Mouse (Mus musculus) liver, embryonic 13.5 days (tissue): ENCODE results near the gene Hlcs. TPM values are rescaled to one million over a fixed set of nuclear protein-coding genes. Genes with fewer than 3 reads are reported as not detected.

Source experiments
- ATAC-seq: fragments of 200-750 bp; cut with Nextera tagmentation; 2 replicates; pipeline ENCODE4 v1.8.0; 2017; ENCODE audit warnings: low read depth, mild to moderate bottlenecking, moderate number of reproducible peaks, moderate library complexity
- DNase-seq: peaks from one replicate; pipeline ENCODE4 v3.0.0; 2022
- H3K27ac ChIP-seq: fragments of 300-500 bp; sonication (generic); 2 replicates; pipeline ENCODE4 v1.5.1; 2015; ENCODE audit warnings: moderate library complexity, mild to moderate bottlenecking, inconsistent platforms
- H3K27me3 ChIP-seq: fragments of 300-500 bp; sonication (generic); 2 replicates; pipeline ENCODE4 v1.6.1; 2015; ENCODE audit warnings: mild to moderate bottlenecking, inconsistent platforms
- H3K36me3 ChIP-seq: fragments of 300-500 bp; sonication (generic); 2 replicates; pipeline ENCODE4 v1.6.1; 2015; ENCODE audit warnings: mild to moderate bottlenecking, inconsistent platforms
- H3K4me1 ChIP-seq: fragments of 300-500 bp; sonication (generic); replicated peaks from 2 replicates; pipeline ENCODE4 v1.6.1; 2015; ENCODE audit warnings: inconsistent platforms
- H3K4me2 ChIP-seq: fragments of 300-500 bp; sonication (generic); 2 replicates; pipeline ENCODE4 v1.6.1; 2015; ENCODE audit warnings: inconsistent platforms, mild to moderate bottlenecking, moderate library complexity
- H3K4me3 ChIP-seq: fragments of 300-500 bp; sonication (generic); replicated peaks from 2 replicates; pipeline ENCODE4 v1.5.1; 2015; ENCODE audit warnings: mild to moderate bottlenecking, inconsistent platforms
- H3K9ac ChIP-seq: fragments of 300-500 bp; sonication (generic); 2 replicates; pipeline ENCODE4 v1.6.1; 2015; ENCODE audit warnings: mild to moderate bottlenecking, inconsistent platforms
- H3K9me3 ChIP-seq: fragments of 300-500 bp; sonication (generic); replicated peaks from 2 replicates; pipeline ENCODE4 v1.6.1; 2016; ENCODE audit warnings: inconsistent platforms
- WGBS: fragments of 180-500 bp; shearing (Covaris S2); methylation state at CpG from one replicate; pipeline ENCODE4 v1.1.7; 2015; ENCODE audit not compliant: insufficient replicate concordance; 5-methylcytosine and 5-hydroxymethylcytosine counted together
- polyA plus RNA-seq: library from polyadenylated mRNA; unstranded; fragments of >200 nt; fragmentation: Nextera tagmentation; extraction: Ambion mirVana; gene quantifications from 2 replicates; pipeline ENCODE4 v1.2.1, GENCODE M21; 2015

Hlcs gene
- polyA plus RNA-seq = 2.5 and 2.9 TPM in 2 replicates

DNA sequence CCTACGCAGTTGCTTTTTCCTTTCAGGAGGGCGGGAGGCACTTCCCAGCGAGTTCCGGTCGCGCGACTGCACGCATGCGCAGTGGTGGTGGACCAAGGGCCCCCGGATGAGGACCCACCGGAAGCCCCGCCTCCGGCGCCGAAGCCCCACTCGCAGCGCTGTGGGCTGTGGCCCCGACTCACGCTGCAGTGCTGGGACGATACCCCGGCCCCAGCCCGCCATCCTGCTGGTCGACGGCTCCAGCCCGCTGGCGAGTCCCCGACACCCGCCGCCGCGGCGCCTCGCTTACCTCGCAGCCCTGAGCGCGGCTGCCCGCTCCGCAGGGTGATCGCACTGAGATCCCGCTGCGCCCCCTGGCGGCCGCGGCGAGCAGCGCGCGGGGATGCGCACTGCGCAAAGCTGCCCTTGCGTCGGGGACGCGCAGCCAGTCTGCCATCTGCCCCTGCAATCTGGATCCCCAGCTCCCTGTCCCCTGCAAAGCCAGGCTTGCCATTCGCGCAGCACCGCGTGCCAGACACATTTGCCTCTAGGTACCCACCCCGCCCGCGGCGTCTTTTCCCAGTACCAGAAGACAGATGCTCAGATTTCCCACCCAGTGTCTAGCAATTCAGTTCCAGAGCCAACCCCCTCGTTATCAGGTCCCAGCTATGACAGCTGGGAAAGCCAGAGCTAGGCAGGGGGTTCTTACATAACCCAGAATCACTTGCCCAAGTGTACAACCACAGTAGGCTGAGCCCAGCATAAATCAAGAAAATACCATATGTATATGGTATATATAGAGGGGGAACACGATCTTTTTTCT lies at the start of gene Hlcs:
Gene Hlcs, minus strand, starts transcription at position 343 of the 802 bp plus-strand sequence.
- under 1% methylated on average over 64 of the region's 64 CpGs for WGBS
- Histone ChIP-seq H3K4me2 (peak within 1 kb of the TSS; percentile 89), H3K36me3 (no peaks in the 10 kb centered on the region), H3K27me3 (no peaks in the 10 kb centered on the region), H3K9me3 (no peaks in the 10 kb centered on the region), H3K4me1 (peaks cover 19% of the 10 kb centered on the region), H3K9ac (peak within 1 kb of the TSS; percentile 85), H3K4me3 (peak within 1 kb of the TSS; percentile 77), H3K27ac (peak within 1 kb of the TSS; percentile 90)
- ATAC-seq (peak; percentile 91), DNase-seq (peak; percentile 94)

DNA sequence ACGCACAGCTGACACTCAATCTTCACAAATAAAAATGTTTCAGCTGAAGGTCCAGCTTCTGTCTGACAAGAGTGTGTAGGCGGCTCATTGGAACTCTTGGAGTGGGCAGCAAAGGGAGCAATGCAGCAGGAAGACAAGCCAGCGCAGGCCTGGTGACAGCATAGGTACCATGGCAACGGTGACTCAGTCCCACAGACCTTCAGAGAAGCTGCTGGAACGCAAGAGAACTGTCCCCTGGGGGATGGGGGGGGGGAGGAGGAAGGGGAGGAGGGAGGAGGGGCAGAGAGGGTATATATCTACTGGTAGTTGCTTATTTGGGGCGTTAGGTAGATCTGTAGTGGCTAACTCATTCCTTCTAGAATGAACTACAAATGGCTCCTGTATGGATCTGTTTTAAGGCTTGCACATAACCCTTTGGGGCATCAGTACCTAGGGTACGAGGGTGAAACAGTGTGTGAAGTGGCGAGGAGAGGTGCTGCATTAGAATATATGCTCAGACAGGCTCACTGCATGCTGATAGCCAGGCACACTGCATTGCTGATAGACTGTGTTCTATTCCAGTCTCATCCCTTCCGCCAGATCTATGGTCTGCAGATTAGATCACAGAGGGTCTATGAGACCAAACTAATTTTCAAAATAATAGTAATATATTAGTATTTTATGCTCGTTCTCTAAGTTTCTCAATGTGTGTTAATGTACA lies 49.0 kb upstream of the Hlcs start:
- Histone ChIP-seq H3K4me1 (peaks cover 17% of the 10 kb centered on the region), H3K9me3 (no peaks in the 10 kb centered on the region), H3K9ac (no peak overlapping the region), H3K4me2 (no peak overlapping the region), H3K27ac (no peak overlapping the region), H3K36me3 (no peaks in the 10 kb centered on the region; the same call in 1 of the 2 replicates), H3K27me3 (no peaks in the 10 kb centered on the region), H3K4me3 (no peak overlapping the region)
- ATAC-seq = no peak
- 35% methylated on average over 10 of the region's 10 CpGs for WGBS
- no peak for DNase-seq

GRCm38 (mm10) chr16:94360578-94361350 lies 47.4 kb upstream of the Hlcs start:
- peaks cover 17% of the 10 kb centered on the region for H3K4me1 ChIP-seq
- no peaks in the 10 kb centered on the region for H3K9me3 ChIP-seq
- H3K36me3 ChIP-seq = no peaks in the 10 kb centered on the region; the same call in 1 of the 2 replicates
- DNase-seq (no peak), ATAC-seq (no peak)
- H3K27me3 ChIP-seq = no peaks in the 10 kb centered on the region
- no peak overlapping the region for H3K4me3 ChIP-seq
- H3K4me2 ChIP-seq = no peak overlapping the region
- H3K9ac ChIP-seq = no peak overlapping the region
- WGBS = 68% methylated on average over 13 of the region's 13 CpGs
- no peak overlapping the region for H3K27ac ChIP-seq

- no peak overlapping the region for H3K4me2 ChIP-seq
- DNase-seq (no peak), ATAC-seq (peak; percentile 84)
These were observed 44.7 kb upstream of the Hlcs start for GRCm38 (mm10) chr16:94358091-94358490.

GRCm38 (mm10) chr16:94356776-94357494 lies 43.6 kb upstream of the Hlcs start:
- H3K4me1 ChIP-seq = peaks cover 11% of the 10 kb centered on the region
- DNase-seq (no peak), ATAC-seq (no peak)
- no peaks in the 10 kb centered on the region for H3K9me3 ChIP-seq
- H3K36me3 ChIP-seq = no peaks in the 10 kb centered on the region
- WGBS = 66% methylated on average over 11 of the region's 11 CpGs
- H3K4me2 ChIP-seq = no peak overlapping the region
- H3K4me3 ChIP-seq = no peak overlapping the region
- H3K27me3 ChIP-seq = no peaks in the 10 kb centered on the region
- H3K9ac ChIP-seq = no peak overlapping the region
- H3K27ac ChIP-seq = no peak overlapping the region

More at GRCm38 (mm10) chr16:94358091-94358490, 44.7 kb upstream of the Hlcs start:
- Histone ChIP-seq H3K9me3 (no peaks in the 10 kb centered on the region), H3K27me3 (no peaks in the 10 kb centered on the region), H3K36me3 (no peaks in the 10 kb centered on the region), H3K4me1 (peaks cover 17% of the 10 kb centered on the region), H3K27ac (no peak overlapping the region), H3K9ac (no peak overlapping the region), H3K4me3 (no peak overlapping the region)
- WGBS = 18% methylated on average over 3 of the region's 3 CpGs

GRCm38 (mm10) chr16:94356046-94356445 lies 42.7 kb upstream of the Hlcs start:
- Histone ChIP-seq H3K9me3 (no peaks in the 10 kb centered on the region), H3K4me3 (no peak overlapping the region), H3K9ac (no peak overlapping the region), H3K4me2 (no peak overlapping the region), H3K27me3 (no peaks in the 10 kb centered on the region), H3K36me3 (no peaks in the 10 kb centered on the region), H3K4me1 (peaks cover 11% of the 10 kb centered on the region), H3K27ac (no peak overlapping the region)
- DNase-seq (no peak), ATAC-seq (no peak)
- 33% methylated on average over 7 of the region's 7 CpGs for WGBS

DNA sequence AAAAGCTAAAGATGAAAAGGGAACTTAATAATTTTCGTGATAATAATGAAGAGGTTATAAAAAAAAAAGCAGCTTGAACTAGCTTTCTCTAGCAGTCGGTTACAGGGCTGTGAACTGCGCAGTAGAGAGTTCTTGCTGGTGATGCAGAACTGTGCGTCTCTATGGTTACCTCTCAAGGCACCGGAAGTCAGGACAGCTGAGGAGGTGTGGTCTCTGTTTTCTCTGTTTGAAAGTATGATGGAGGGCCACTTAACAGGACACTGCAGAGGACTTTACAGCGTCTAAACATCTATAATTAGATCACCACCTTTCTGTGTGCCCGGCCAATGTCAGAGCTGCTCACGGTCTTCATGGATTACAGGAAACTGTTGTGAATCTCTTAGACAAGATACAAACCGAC lies 41.1 kb upstream of the Hlcs start:
- Histone ChIP-seq H3K4me3 (no peak overlapping the region), H3K36me3 (no peaks in the 10 kb centered on the region), H3K4me2 (no peak overlapping the region), H3K4me1 (peaks cover 14% of the 10 kb centered on the region), H3K27me3 (no peaks in the 10 kb centered on the region), H3K9me3 (no peaks in the 10 kb centered on the region), H3K27ac (no peak overlapping the region), H3K9ac (no peak overlapping the region)
- no peak for DNase-seq
- WGBS = 28% methylated on average over 9 of the region's 9 CpGs
- no peak for ATAC-seq

GRCm38 (mm10) chr16:94350287-94350677 lies 36.9 kb upstream of the Hlcs start:
- Histone ChIP-seq H3K9me3 (no peaks in the 10 kb centered on the region), H3K4me1 (peaks cover 3% of the 10 kb centered on the region; the same call in 1 of the 2 replicates), H3K4me2 (no peak overlapping the region), H3K27ac (no peak overlapping the region), H3K9ac (no peak overlapping the region), H3K36me3 (no peaks in the 10 kb centered on the region), H3K4me3 (no peak overlapping the region), H3K27me3 (no peaks in the 10 kb centered on the region)
- DNase-seq = no peak
- ATAC-seq = no peak
- WGBS = 69% methylated on average over 10 of the region's 10 CpGs

GRCm38 (mm10) chr16:94349588-94350286 lies 36.4 kb upstream of the Hlcs start:
- Histone ChIP-seq H3K36me3 (no peaks in the 10 kb centered on the region), H3K9me3 (no peaks in the 10 kb centered on the region), H3K4me2 (no peak overlapping the region), H3K4me1 (peaks cover 3% of the 10 kb centered on the region; the same call in 1 of the 2 replicates), H3K27me3 (no peaks in the 10 kb centered on the region), H3K27ac (no peak overlapping the region), H3K4me3 (no peak overlapping the region), H3K9ac (no peak overlapping the region)
- ATAC-seq = no peak
- DNase-seq = no peak
- 54% methylated on average over 11 of the region's 11 CpGs for WGBS

GRCm38 (mm10) chr16:94348779-94349178 lies 35.4 kb upstream of the Hlcs start:
- peaks cover 3% of the 10 kb centered on the region; the same call in 1 of the 2 replicates for H3K4me1 ChIP-seq
- H3K27ac ChIP-seq = no peak overlapping the region
- H3K36me3 ChIP-seq = no peaks in the 10 kb centered on the region
- ATAC-seq = no peak
- no peaks in the 10 kb centered on the region for H3K9me3 ChIP-seq
- H3K9ac ChIP-seq = no peak overlapping the region
- no peak overlapping the region for H3K4me2 ChIP-seq
- DNase-seq = no peak
- 77% methylated on average over 2 of the region's 2 CpGs for WGBS
- H3K27me3 ChIP-seq = no peaks in the 10 kb centered on the region
- no peak overlapping the region for H3K4me3 ChIP-seq
